Mouse (Mus musculus): ENCODE data around the gene Sez6l. TPM values are rescaled to one million over a fixed set of nuclear protein-coding genes. Genes with fewer than 3 reads are reported as not detected.

The Sez6l gene
- polyA plus RNA-seq, 1 experiment from 2014 or later = 35.5 TPM

GRCm38 (mm10) chr5:112394779-112395443 lies 182.1 kb downstream of the Sez6l start, which contains the start of gene Asphd2:
Gene Asphd2, minus strand, starts transcription at chr5:112394866.
- peaks cover 42% of the 10 kb centered on the region for H3K4me1 ChIP-seq (replicated peaks; ENCODE audit: control insufficient read depth, insufficient read depth, low read length)
- 1% methylated on average over 27 of the region's 67 CpGs for WGBS
- peak within 1 kb of the TSS; percentile 79 for H3K9ac ChIP-seq
- no peaks in the 10 kb centered on the region for H3K27me3 ChIP-seq (ENCODE audit: control insufficient read depth, insufficient read depth, low read length)
- peak; percentile 87 for ATAC-seq (ENCODE audit: low FRiP score)
- H3K4me2 ChIP-seq (replicated peaks) = peak within 1 kb of the TSS; percentile 62
- H3K36me3 ChIP-seq (replicated peaks; ENCODE audit: control insufficient read depth, insufficient read depth) = peaks cover 19% of the 10 kb centered on the region
- H3K27ac ChIP-seq = peak within 1 kb of the TSS; percentile 93
- no peaks in the 10 kb centered on the region for H3K9me3 ChIP-seq (ENCODE audit: control insufficient read depth, low read length)
- peak within 1 kb of the TSS; percentile 69 for H3K4me3 ChIP-seq (replicated peaks; ENCODE audit: low read length)
- peak; percentile 87 for DNase-seq (ENCODE audit: low spot score)

GRCm38 (mm10) chr5:112394415-112394763 lies 182.6 kb downstream of the Sez6l start:
- Histone ChIP-seq H3K27me3 (ENCODE audit: control insufficient read depth, insufficient read depth, low read length) (no peaks in the 10 kb centered on the region), H3K4me3 (replicated peaks; ENCODE audit: low read length) (peak overlapping the region; percentile 69), H3K4me1 (replicated peaks; ENCODE audit: control insufficient read depth, insufficient read depth, low read length) (peaks cover 45% of the 10 kb centered on the region), H3K27ac (peak overlapping the region; percentile 93), H3K9me3 (ENCODE audit: control insufficient read depth, low read length) (no peaks in the 10 kb centered on the region), H3K36me3 (replicated peaks; ENCODE audit: control insufficient read depth, insufficient read depth) (peaks cover 20% of the 10 kb centered on the region), H3K9ac (peak overlapping the region; percentile 79), H3K4me2 (replicated peaks) (peak overlapping the region; percentile 62)
- DNase-seq (ENCODE audit: low spot score) (no peak), ATAC-seq (ENCODE audit: low FRiP score) (peak; percentile 74)
- 0% methylated on average over 16 of the region's 28 CpGs for WGBS

- peaks cover 48% of the 10 kb centered on the region for H3K4me1 ChIP-seq (replicated peaks; ENCODE audit: control insufficient read depth, insufficient read depth, low read length)
- H3K27me3 ChIP-seq (ENCODE audit: control insufficient read depth, insufficient read depth, low read length) = no peaks in the 10 kb centered on the region
- peak overlapping the region; percentile 79 for H3K9ac ChIP-seq
- peak; percentile 10; the same call in 1 of the 2 replicates for ATAC-seq (ENCODE audit: low FRiP score)
- WGBS = 10% methylated on average over 18 of the region's 18 CpGs
- peak overlapping the region; percentile 62 for H3K4me2 ChIP-seq (replicated peaks)
- H3K27ac ChIP-seq = no peak overlapping the region
- peak overlapping the region; percentile 69 for H3K4me3 ChIP-seq (replicated peaks; ENCODE audit: low read length)
- no peaks in the 10 kb centered on the region for H3K9me3 ChIP-seq (ENCODE audit: control insufficient read depth, low read length)
- peaks cover 22% of the 10 kb centered on the region for H3K36me3 ChIP-seq (replicated peaks; ENCODE audit: control insufficient read depth, insufficient read depth)
- DNase-seq (ENCODE audit: low spot score) = no peak
These were observed 183.1 kb downstream of the Sez6l start for GRCm38 (mm10) chr5:112393741-112394414.

- Histone ChIP-seq H3K4me3 (replicated peaks; ENCODE audit: low read length) (no peak overlapping the region), H3K4me2 (replicated peaks) (no peak overlapping the region), H3K4me1 (replicated peaks; ENCODE audit: control insufficient read depth, insufficient read depth, low read length) (peaks cover 48% of the 10 kb centered on the region), H3K9ac (no peak overlapping the region), H3K36me3 (replicated peaks; ENCODE audit: control insufficient read depth, insufficient read depth) (peaks cover 36% of the 10 kb centered on the region), H3K27me3 (ENCODE audit: control insufficient read depth, insufficient read depth, low read length) (no peaks in the 10 kb centered on the region), H3K9me3 (ENCODE audit: control insufficient read depth, low read length) (no peaks in the 10 kb centered on the region), H3K27ac (no peak overlapping the region)
- no peak for DNase-seq (ENCODE audit: low spot score)
- 67% methylated on average over 27 of the region's 27 CpGs for WGBS
- ATAC-seq (ENCODE audit: low FRiP score) = no peak
These were observed 185.2 kb downstream of the Sez6l start for GRCm38 (mm10) chr5:112391676-112392323.

GRCm38 (mm10) chr5:112391002-112391401 lies 186.0 kb downstream of the Sez6l start:
- Histone ChIP-seq H3K27ac (no peak overlapping the region), H3K4me1 (replicated peaks; ENCODE audit: control insufficient read depth, insufficient read depth, low read length) (peaks cover 48% of the 10 kb centered on the region), H3K9me3 (ENCODE audit: control insufficient read depth, low read length) (no peaks in the 10 kb centered on the region), H3K4me2 (replicated peaks) (no peak overlapping the region), H3K27me3 (ENCODE audit: control insufficient read depth, insufficient read depth, low read length) (no peaks in the 10 kb centered on the region), H3K9ac (no peak overlapping the region), H3K4me3 (replicated peaks; ENCODE audit: low read length) (no peak overlapping the region), H3K36me3 (replicated peaks; ENCODE audit: control insufficient read depth, insufficient read depth) (peaks cover 44% of the 10 kb centered on the region)
- 60% methylated on average over 16 of the region's 16 CpGs for WGBS
- ATAC-seq (ENCODE audit: low FRiP score) (no peak), DNase-seq (ENCODE audit: low spot score) (no peak)

- Histone ChIP-seq H3K9ac (peak overlapping the region; percentile 39; the same call in 1 of the 2 replicates), H3K9me3 (ENCODE audit: control insufficient read depth, low read length) (no peaks in the 10 kb centered on the region), H3K4me1 (replicated peaks; ENCODE audit: control insufficient read depth, insufficient read depth, low read length) (peaks cover 44% of the 10 kb centered on the region), H3K27ac (no peak overlapping the region), H3K36me3 (replicated peaks; ENCODE audit: control insufficient read depth, insufficient read depth) (peaks cover 61% of the 10 kb centered on the region), H3K27me3 (ENCODE audit: control insufficient read depth, insufficient read depth, low read length) (no peaks in the 10 kb centered on the region), H3K4me2 (replicated peaks) (peak overlapping the region; percentile 22; the same call in 1 of the 2 replicates), H3K4me3 (replicated peaks; ENCODE audit: low read length) (no peak overlapping the region)
- no peak for DNase-seq (ENCODE audit: low spot score)
- WGBS = 64% methylated on average over 9 of the region's 9 CpGs
- no peak for ATAC-seq (ENCODE audit: low FRiP score)
These were observed 187.6 kb downstream of the Sez6l start for GRCm38 (mm10) chr5:112389352-112389751.

GRCm38 (mm10) chr5:112385973-112386372 lies 191.0 kb downstream of the Sez6l start:
- Histone ChIP-seq H3K27me3 (ENCODE audit: control insufficient read depth, insufficient read depth, low read length) (no peaks in the 10 kb centered on the region), H3K27ac (no peak overlapping the region), H3K9me3 (ENCODE audit: control insufficient read depth, low read length) (no peaks in the 10 kb centered on the region), H3K4me3 (replicated peaks; ENCODE audit: low read length) (no peak overlapping the region), H3K36me3 (replicated peaks; ENCODE audit: control insufficient read depth, insufficient read depth) (peaks cover 56% of the 10 kb centered on the region), H3K4me2 (replicated peaks) (no peak overlapping the region), H3K4me1 (replicated peaks; ENCODE audit: control insufficient read depth, insufficient read depth, low read length) (peaks cover 21% of the 10 kb centered on the region), H3K9ac (no peak overlapping the region)
- 92% methylated on average over 2 of the region's 2 CpGs for WGBS
- no peak for ATAC-seq (ENCODE audit: low FRiP score)
- DNase-seq (ENCODE audit: low spot score) = no peak

GRCm38 (mm10) chr5:112384805-112385472 lies 192.0 kb downstream of the Sez6l start:
- ATAC-seq (ENCODE audit: low FRiP score) = no peak
- no peak overlapping the region for H3K4me2 ChIP-seq (replicated peaks)
- H3K27ac ChIP-seq = no peak overlapping the region
- DNase-seq (ENCODE audit: low spot score) = no peak
- 89% methylated on average over 13 of the region's 13 CpGs for WGBS
- peaks cover 13% of the 10 kb centered on the region for H3K4me1 ChIP-seq (replicated peaks; ENCODE audit: control insufficient read depth, insufficient read depth, low read length)
- H3K4me3 ChIP-seq (replicated peaks; ENCODE audit: low read length) = no peak overlapping the region
- no peak overlapping the region for H3K9ac ChIP-seq
- H3K9me3 ChIP-seq (ENCODE audit: control insufficient read depth, low read length) = no peaks in the 10 kb centered on the region
- H3K36me3 ChIP-seq (replicated peaks; ENCODE audit: control insufficient read depth, insufficient read depth) = peaks cover 46% of the 10 kb centered on the region
- H3K27me3 ChIP-seq (ENCODE audit: control insufficient read depth, insufficient read depth, low read length) = no peaks in the 10 kb centered on the region
